ENCODE assay signal across 13 mouse cellular contexts in the genomic region with DNA sequence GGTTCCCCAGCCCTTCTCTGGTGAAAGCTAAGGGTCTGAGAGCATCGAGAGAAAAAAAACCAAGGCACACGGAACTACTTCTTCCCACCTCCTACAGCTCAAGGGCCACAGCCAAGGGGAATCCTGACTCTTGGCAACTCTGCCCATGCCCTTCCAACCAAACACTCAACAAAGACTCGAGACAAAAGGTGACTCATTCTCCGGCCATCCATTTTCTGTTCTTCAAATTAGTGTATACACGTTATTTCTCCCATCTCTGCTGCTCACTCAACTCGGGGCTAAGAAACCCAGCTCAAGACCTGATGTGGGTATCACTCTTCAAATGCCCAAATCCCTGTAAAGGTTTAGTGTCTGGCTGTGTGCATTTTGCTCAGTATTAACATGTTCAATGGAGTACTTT.
DNase-seq lines count a peak whose midpoint lies in the region; ATAC-seq lines count a peak whose summit lies in the region.
"Had no signal": no experiment of that assay in that cellular context is flagged by ENCODE, and none has a peak within 500 bp of the region (broad histone marks: within the 10 kb centered on the region; RNA-seq: fewer than 3 reads in every experiment).

No protein-coding gene starts in this region.

- no peak overlapping the region for H3K4me2 ChIP-seq in forebrain, embryonic 12.5 days
- H3K4me2 ChIP-seq in hindbrain, embryonic 11.5 days (replicated peaks; ENCODE audit: low read depth, low read length), result no peak overlapping the region
- H3K4me2 ChIP-seq in limb, embryonic 13.5 days (replicated peaks), result no peak overlapping the region
- H3K4me2 ChIP-seq in neural tube, embryonic 14.5 days (ENCODE audit: low read depth, low read length), result no peak overlapping the region
- H3K4me2 ChIP-seq in liver, embryonic 12.5 days, result no peak overlapping the region

- H3K4me1 ChIP-seq in forebrain, embryonic 12.5 days, result peaks cover 75% of the 10 kb centered on the region
- peaks cover 15% of the 10 kb centered on the region for H3K4me1 ChIP-seq in hindbrain, embryonic 11.5 days (replicated peaks; ENCODE audit: control insufficient read depth, insufficient read depth, low read length)
- peaks cover 70% of the 10 kb centered on the region for H3K4me1 ChIP-seq in limb, embryonic 13.5 days
- peaks cover 63% of the 10 kb centered on the region for H3K4me1 ChIP-seq in neural tube, embryonic 14.5 days (ENCODE audit: control insufficient read depth, insufficient read depth, low read length)
- no peaks in the 10 kb centered on the region for H3K4me1 ChIP-seq in liver, embryonic 12.5 days

- no peak overlapping the region for H3K4me3 ChIP-seq in forebrain, embryonic 12.5 days (replicated peaks)
- no peak overlapping the region for H3K4me3 ChIP-seq in hindbrain, embryonic 11.5 days (ENCODE audit: low read depth, low read length)
- H3K4me3 ChIP-seq in limb, embryonic 13.5 days, result no peak overlapping the region
- no peak overlapping the region for H3K4me3 ChIP-seq in neural tube, embryonic 14.5 days (ENCODE audit: low read depth, low read length)
- no peak overlapping the region for H3K4me3 ChIP-seq in liver, embryonic 12.5 days
- H3K4me3 ChIP-seq: gastrocnemius, adult 2 months; heart, adult 2 months; left cerebral cortex, adult 2 months had no signal

- no peak for ATAC-seq in forebrain, embryonic 12.5 days (ENCODE audit: low FRiP score)
- ATAC-seq in hindbrain, embryonic 11.5 days (ENCODE audit: low FRiP score), result no peak
- ATAC-seq in limb, embryonic 13.5 days (ENCODE audit: low FRiP score, low read depth), result no peak
- ATAC-seq in neural tube, embryonic 14.5 days (ENCODE audit: low read depth), result no peak
- ATAC-seq in liver, embryonic 12.5 days, result no peak
- ATAC-seq: inflammation-experienced regulatory T-cells, adult 6 months had no signal

- H3K9me3 ChIP-seq in forebrain, embryonic 12.5 days, result no peaks in the 10 kb centered on the region
- no peaks in the 10 kb centered on the region for H3K9me3 ChIP-seq in hindbrain, embryonic 11.5 days (ENCODE audit: control insufficient read depth, low read length)
- H3K9me3 ChIP-seq in limb, embryonic 13.5 days, result no peaks in the 10 kb centered on the region
- no peaks in the 10 kb centered on the region for H3K9me3 ChIP-seq in neural tube, embryonic 14.5 days (ENCODE audit: control insufficient read depth, low read length)
- no peaks in the 10 kb centered on the region for H3K9me3 ChIP-seq in liver, embryonic 12.5 days (replicated peaks)

- H3K27me3 ChIP-seq in forebrain, embryonic 12.5 days, result peaks cover 9% of the 10 kb centered on the region; the same call in 1 of the 2 replicates
- no peaks in the 10 kb centered on the region for H3K27me3 ChIP-seq in hindbrain, embryonic 11.5 days (ENCODE audit: control insufficient read depth, insufficient read depth, low read length)
- no peaks in the 10 kb centered on the region for H3K27me3 ChIP-seq in limb, embryonic 13.5 days
- H3K27me3 ChIP-seq in neural tube, embryonic 14.5 days (ENCODE audit: control insufficient read depth, insufficient read depth, low read length), result no peaks in the 10 kb centered on the region
- no peaks in the 10 kb centered on the region for H3K27me3 ChIP-seq in liver, embryonic 12.5 days (replicated peaks)

- H3K27ac ChIP-seq in forebrain, embryonic 12.5 days, result peak overlapping the region; percentile 90
- H3K27ac ChIP-seq in hindbrain, embryonic 11.5 days (ENCODE audit: low read depth, low read length), result peak overlapping the region; percentile 86
- peak overlapping the region; percentile 69; the same call in 1 of the 2 replicates for H3K27ac ChIP-seq in limb, embryonic 13.5 days
- peak overlapping the region; percentile 79 for H3K27ac ChIP-seq in neural tube, embryonic 14.5 days (ENCODE audit: low read depth, low read length)
- H3K27ac ChIP-seq in liver, embryonic 12.5 days, result no peak overlapping the region
- H3K27ac ChIP-seq: gastrocnemius, adult 2 months; heart, adult 2 months; left cerebral cortex, adult 2 months had no signal

- no peaks in the 10 kb centered on the region for H3K36me3 ChIP-seq in forebrain, embryonic 12.5 days (replicated peaks)
- H3K36me3 ChIP-seq in hindbrain, embryonic 11.5 days (ENCODE audit: control insufficient read depth, insufficient read depth, low read length), result no peaks in the 10 kb centered on the region
- H3K36me3 ChIP-seq in limb, embryonic 13.5 days, result no peaks in the 10 kb centered on the region
- no peaks in the 10 kb centered on the region for H3K36me3 ChIP-seq in neural tube, embryonic 14.5 days (ENCODE audit: control insufficient read depth, insufficient read depth, low read length)
- H3K36me3 ChIP-seq in liver, embryonic 12.5 days, result no peaks in the 10 kb centered on the region

- DNase-seq in hindbrain, embryonic 11.5 days (ENCODE audit: low spot score), result no peak
- DNase-seq in layer of hippocampus, postnatal 14 days (ENCODE audit: low spot score in 2 of 2), result no peak
- no peak for DNase-seq in gastrocnemius, postnatal 10 days
- DNase-seq: adrenal gland, postnatal 25 days; cerebellum, postnatal 25 days; heart, adult 2 months had no signal

- WGBS in forebrain, embryonic 12.5 days, result 49% methylated on average over 6 of the region's 6 CpGs
- WGBS in hindbrain, embryonic 11.5 days, result 86% methylated on average over 6 of the region's 6 CpGs
- 85% methylated on average over 6 of the region's 6 CpGs for WGBS in limb, embryonic 13.5 days
- WGBS in neural tube, embryonic 14.5 days, result 78% methylated on average over 6 of the region's 6 CpGs
- 71% methylated on average over 6 of the region's 6 CpGs for WGBS in liver, embryonic 12.5 days (ENCODE audit: insufficient replicate concordance)

- no peak overlapping the region for H3K9ac ChIP-seq in forebrain, embryonic 12.5 days
- H3K9ac ChIP-seq in hindbrain, embryonic 11.5 days (ENCODE audit: low read depth, low read length), result no peak overlapping the region
- no peak overlapping the region for H3K9ac ChIP-seq in limb, embryonic 13.5 days
- no peak overlapping the region for H3K9ac ChIP-seq in neural tube, embryonic 14.5 days (replicated peaks; ENCODE audit: low read depth, low read length)
- H3K9ac ChIP-seq in liver, embryonic 12.5 days, result no peak overlapping the region
